Mouse (Mus musculus) testis, adult 2 months (tissue): ENCODE data around the gene Cnp. TPM values are rescaled to one million over a fixed set of nuclear protein-coding genes. Genes with fewer than 3 reads are reported as not detected.
"Not testable (repeated sequence)": the region's sequence is repeated elsewhere in the genome, so short reads cannot be mapped to it uniquely, and the experiment has no call there.

ENCODE experiments used
- H3K27ac ChIP-seq: fragments of 200-500 bp; 2 replicates; pipeline ENCODE4 v1.5.1; 2012; ENCODE audit warnings: low read depth, low read length; ENCODE audit not compliant: control insufficient read depth, insufficient read depth
- H3K27me3 ChIP-seq: fragments of 200-500 bp; 2 replicates; pipeline ENCODE4 v1.6.1; 2012; ENCODE audit warnings: mild to moderate bottlenecking, low read length, moderate library complexity; ENCODE audit not compliant: control insufficient read depth, insufficient read depth
- H3K36me3 ChIP-seq: fragments of 200-500 bp; 2 replicates; pipeline ENCODE4 v1.6.1; 2012; ENCODE audit warnings: mild to moderate bottlenecking, low read length; ENCODE audit not compliant: control insufficient read depth, insufficient read depth
- H3K4me1 ChIP-seq: fragments of 200-500 bp; 2 replicates; pipeline ENCODE4 v1.6.1; 2012; ENCODE audit warnings: low read length; ENCODE audit not compliant: control insufficient read depth, insufficient read depth
- H3K4me3 ChIP-seq: fragments of 200-500 bp; 2 replicates; pipeline ENCODE4 v1.5.1; 2012; ENCODE audit warnings: low read depth, mild to moderate bottlenecking, low read length, moderate library complexity, mixed read lengths; ENCODE audit not compliant: control insufficient read depth
- CTCF ChIP-seq: fragments of 200-500 bp; IDR thresholded peaks from 2 replicates; pipeline ENCODE4 v1.5.1; 2012; ENCODE audit warnings: low read depth, mild to moderate bottlenecking, inconsistent platforms, low read length, moderate library complexity; ENCODE audit not compliant: control insufficient read depth, insufficient read depth, insufficient replicate concordance
- POLR2A ChIP-seq: fragments of 200-500 bp; IDR thresholded peaks from 2 replicates; pipeline ENCODE4 v1.6.1; 2012; ENCODE audit warnings: low read depth, mild to moderate bottlenecking, inconsistent platforms, low read length, moderate library complexity; ENCODE audit not compliant: control insufficient read depth
- polyA plus RNA-seq: library from polyadenylated mRNA; depleted of rRNA; stranded (reverse); fragments of >200 nt; gene quantifications from 2 replicates; pipeline ENCODE4 v1.2.3, GENCODE M21; 2012

The Cnp gene
- polyA plus RNA-seq, 1 experiment = 3.3 TPM

- peak overlapping the region; percentile 18; the same call in 1 of the 2 replicates for H3K27ac ChIP-seq
- H3K4me1 ChIP-seq = peaks cover 4% of the 10 kb centered on the region
- no peaks in the 10 kb centered on the region for H3K27me3 ChIP-seq
- H3K36me3 ChIP-seq = no peaks in the 10 kb centered on the region
- peak overlapping the region; percentile 72 for H3K4me3 ChIP-seq
- TF ChIP-seq POLR2A (no peak), CTCF (no peak)
These were observed 38.5 kb downstream of the Cnp start for GRCm38 (mm10) chr11:100613241-100613640.

- H3K27me3 ChIP-seq = no peaks in the 10 kb centered on the region
- no peaks in the 10 kb centered on the region for H3K36me3 ChIP-seq
- no peak overlapping the region for H3K4me3 ChIP-seq
- no peak overlapping the region for H3K27ac ChIP-seq
- TF ChIP-seq CTCF (no peak), POLR2A (no peak)
- peaks cover 2% of the 10 kb centered on the region for H3K4me1 ChIP-seq
These were observed 41.6 kb downstream of the Cnp start for GRCm38 (mm10) chr11:100616332-100616731.

GRCm38 (mm10) chr11:100616836-100617235 lies 42.1 kb downstream of the Cnp start:
- H3K4me3 ChIP-seq, H3K27ac ChIP-seq, H3K36me3 ChIP-seq, H3K4me1 ChIP-seq, H3K27me3 ChIP-seq: not testable (repeated sequence)

GRCm38 (mm10) chr11:100617480-100617879 lies 42.8 kb downstream of the Cnp start:
- Histone ChIP-seq H3K4me3 (no peak overlapping the region; the same call in 1 of the 2 replicates), H3K27me3 (no peaks in the 10 kb centered on the region), H3K4me1 (peaks cover 2% of the 10 kb centered on the region), H3K27ac (no peak overlapping the region; the same call in 1 of the 2 replicates), H3K36me3 (no peaks in the 10 kb centered on the region)
- no peak for TF ChIP-seq POLR2A
- no peak for TF ChIP-seq CTCF

GRCm38 (mm10) chr11:100618761-100619484 lies 44.2 kb downstream of the Cnp start, which contains the start of gene Nkiras2:
Gene Nkiras2, plus strand, starts transcription at chr11:100619244.
- Histone ChIP-seq H3K27me3 (no peaks in the 10 kb centered on the region), H3K4me3 (peak within 1 kb of the TSS; percentile 100), H3K36me3 (no peaks in the 10 kb centered on the region), H3K4me1 (no peaks in the 10 kb centered on the region; the same call in none of the 2 replicates), H3K27ac (peak within 1 kb of the TSS; percentile 92)
- TF ChIP-seq POLR2A = no peak
- 0 out of 2 replicates have a peak, but pooled peaks have one; percentile 1 for TF ChIP-seq CTCF

- Histone ChIP-seq H3K27ac (peak overlapping the region; percentile 92), H3K4me3 (peak overlapping the region; percentile 100), H3K36me3 (no peaks in the 10 kb centered on the region), H3K27me3 (no peaks in the 10 kb centered on the region), H3K4me1 (no peaks in the 10 kb centered on the region; the same call in none of the 2 replicates)
- TF ChIP-seq POLR2A = peak; percentile 85
- peak; percentile 7; the same call in 1 of the 2 replicates for TF ChIP-seq CTCF
These were observed 44.8 kb downstream of the Cnp start for GRCm38 (mm10) chr11:100619485-100619975.

- no peaks in the 10 kb centered on the region; the same call in none of the 2 replicates for H3K4me1 ChIP-seq
- peak within 1 kb of the TSS; percentile 92 for H3K27ac ChIP-seq
- H3K36me3 ChIP-seq = no peaks in the 10 kb centered on the region
- TF ChIP-seq CTCF = no peak
- peak; percentile 58; the same call in 1 of the 2 replicates for TF ChIP-seq POLR2A
- peak within 1 kb of the TSS; percentile 100 for H3K4me3 ChIP-seq
- H3K27me3 ChIP-seq = no peaks in the 10 kb centered on the region
These were observed 45.3 kb downstream of the Cnp start, which contains the start of gene Dnajc7 for GRCm38 (mm10) chr11:100619982-100620381. Gene Dnajc7, minus strand, starts transcription at chr11:100620168.

- peak overlapping the region; percentile 73 for H3K27ac ChIP-seq
These were observed 48.0 kb downstream of the Cnp start for GRCm38 (mm10) chr11:100622714-100623113.

More at GRCm38 (mm10) chr11:100622714-100623113, 48.0 kb downstream of the Cnp start:
- H3K27me3 ChIP-seq = no peaks in the 10 kb centered on the region
- H3K4me3 ChIP-seq = peak overlapping the region; percentile 95
- H3K36me3 ChIP-seq = no peaks in the 10 kb centered on the region
- H3K4me1 ChIP-seq = no peaks in the 10 kb centered on the region; the same call in 1 of the 2 replicates
- TF ChIP-seq CTCF (peak; percentile 88; the same call in 1 of the 2 replicates), POLR2A (peak; percentile 87)
